Mouse (Mus musculus) kidney, adult 9 months (tissue): ENCODE data around the gene Tmco1.

Source experiments
- DNase-seq: peaks from one replicate; pipeline ENCODE4 v3.0.0; 2022

The Tmco1 gene

DNA sequence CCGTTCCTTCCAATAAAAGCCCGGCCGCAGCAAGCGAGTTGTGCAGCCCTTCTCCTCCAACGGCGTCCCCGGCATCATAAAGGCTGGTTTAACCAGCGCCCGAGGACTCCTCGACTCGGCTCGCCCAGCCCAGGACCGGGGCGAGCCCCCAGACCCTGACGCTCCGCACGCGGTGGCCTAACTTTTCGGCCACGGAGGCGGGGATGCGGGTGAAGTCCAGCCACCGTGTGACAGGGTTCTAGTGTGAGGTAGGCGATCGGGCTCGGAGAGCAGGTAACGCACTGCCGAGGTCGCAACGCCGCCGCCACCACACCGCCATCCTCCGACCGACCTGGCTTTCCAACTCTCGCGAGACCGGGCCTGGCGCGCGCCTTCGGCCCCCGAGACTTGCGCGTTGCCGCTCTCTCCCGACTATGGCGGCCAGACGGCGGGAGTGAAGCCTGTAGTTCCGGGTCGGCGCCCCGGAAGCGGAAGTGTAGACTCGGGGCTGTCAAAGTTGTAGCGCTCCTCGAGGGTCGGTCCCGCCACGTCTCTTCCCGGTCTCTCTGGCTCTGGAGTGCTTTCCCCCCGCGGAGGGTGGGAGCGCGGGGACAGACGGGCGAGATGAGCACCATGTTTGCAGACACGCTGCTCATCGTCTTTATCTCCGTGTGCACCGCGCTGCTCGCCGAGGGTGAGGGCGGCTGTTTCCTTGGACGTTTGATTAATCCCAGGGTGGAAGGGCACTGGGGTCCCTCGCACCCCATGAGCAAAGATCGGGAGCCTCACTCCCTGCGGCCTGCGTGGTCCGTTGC lies at the start of gene Tmco1:
Tmco1 (plus strand) TSS at position 118 of the 794 bp plus-strand sequence.
- peak; percentile 98 for DNase-seq

DNA sequence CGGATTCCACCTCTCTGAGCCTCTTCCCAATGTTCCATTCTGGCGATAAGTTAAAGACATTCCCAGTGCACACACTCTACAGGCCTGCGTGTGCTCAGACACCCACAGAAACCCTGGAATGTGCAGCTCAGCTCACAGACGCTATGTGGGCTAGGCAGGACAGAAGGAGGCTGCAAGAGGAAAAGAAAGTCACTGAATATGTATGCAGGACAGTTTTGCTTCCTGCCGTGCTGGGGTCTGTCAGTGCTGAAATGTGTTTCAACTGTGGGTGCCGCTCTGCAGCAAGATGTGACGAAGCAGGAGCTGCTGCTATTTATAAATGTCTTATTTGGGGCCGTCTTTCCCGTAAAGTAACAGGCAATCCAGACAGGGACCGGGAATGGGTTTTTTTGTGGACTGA lies 48.5 kb upstream of the Tmco1 start:
- DNase-seq = no peak

DNA sequence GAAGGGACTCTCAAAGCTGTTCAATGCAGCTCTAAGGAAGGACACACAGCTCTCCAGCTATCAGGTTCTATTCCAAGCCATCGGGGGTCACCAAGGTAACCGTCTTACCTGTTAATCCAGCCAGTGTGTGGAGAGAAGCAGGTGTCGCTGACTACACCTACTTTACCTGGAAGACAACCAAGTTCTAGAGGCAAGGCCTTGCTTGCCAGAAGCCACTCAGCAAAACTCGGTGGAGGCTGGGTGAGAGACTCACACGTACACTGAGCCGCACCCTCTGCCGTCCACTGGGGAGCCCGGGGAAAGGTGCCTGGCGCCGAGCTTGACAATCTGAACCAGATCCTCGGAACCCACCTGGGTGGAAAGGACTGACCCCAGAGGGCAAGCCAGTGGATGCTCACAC lies 46.4 kb upstream of the Tmco1 start:
- DNase-seq = peak; percentile 44

DNA sequence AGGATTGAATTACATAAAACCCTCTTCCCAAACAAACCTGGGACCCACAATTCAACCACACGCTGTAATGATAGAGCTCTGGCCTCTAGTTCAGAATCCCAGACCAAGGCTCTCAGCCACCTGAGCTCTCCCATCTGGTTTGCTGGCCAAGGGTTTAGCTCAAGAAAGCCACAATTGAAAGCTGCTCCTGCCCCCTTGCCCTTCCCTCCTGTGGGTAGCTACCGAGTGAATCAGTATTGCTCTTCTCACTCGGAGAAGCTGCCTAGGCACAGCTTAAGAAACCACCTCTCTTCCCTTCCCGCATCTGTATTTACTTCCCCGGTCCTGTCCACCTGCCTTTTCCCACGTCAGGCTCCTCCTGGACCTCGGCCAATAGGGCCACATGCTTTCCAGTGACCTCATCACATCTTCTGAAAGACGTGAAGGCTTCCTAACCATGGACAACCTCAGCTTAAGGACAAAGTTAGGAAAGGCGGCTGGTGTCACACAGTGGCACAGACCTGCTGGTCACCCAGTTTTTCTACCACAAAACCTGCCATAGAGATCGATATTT lies 45.6 kb upstream of the Tmco1 start:
- no peak for DNase-seq

DNA sequence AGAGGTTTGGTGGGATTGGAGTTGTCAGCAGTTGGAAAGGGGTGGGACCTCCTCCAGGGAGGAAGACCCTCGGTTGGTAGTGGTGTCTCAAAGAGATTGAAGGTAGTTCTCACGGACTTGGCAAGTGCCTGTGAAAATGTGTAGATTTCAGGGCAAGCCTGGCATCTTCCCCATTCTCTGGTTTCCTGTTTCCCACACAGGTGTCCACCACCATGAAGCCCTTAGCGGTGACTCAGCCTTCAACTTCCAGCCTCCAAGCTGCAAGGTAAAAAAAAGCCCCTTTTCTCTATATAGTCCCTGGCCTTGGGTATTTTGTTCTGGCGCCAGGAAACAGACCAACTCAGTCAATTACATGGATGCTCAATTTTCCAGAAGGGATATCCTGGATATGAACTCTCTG lies 42.8 kb upstream of the Tmco1 start:
- DNase-seq = no peak

DNA sequence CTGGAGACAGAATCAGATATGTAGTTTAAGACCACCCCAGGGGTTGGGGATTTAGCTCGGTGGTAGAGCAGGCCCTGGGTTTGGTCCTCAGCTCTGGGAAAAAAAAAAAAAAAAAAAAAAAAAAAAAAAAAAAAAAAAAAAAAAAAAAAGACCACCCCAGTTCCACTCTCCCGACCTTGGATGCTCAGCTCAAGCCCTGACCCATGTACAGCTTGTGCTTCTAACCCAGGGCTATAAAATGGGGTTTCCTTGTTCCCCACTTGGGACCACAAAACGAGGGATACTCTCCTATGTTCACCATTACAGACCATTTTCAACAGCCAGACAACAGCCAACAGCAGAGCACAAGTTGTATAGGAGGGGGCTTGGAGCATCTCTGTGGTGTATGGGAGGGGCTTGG lies 41.5 kb upstream of the Tmco1 start:
- DNase-seq = no peak

DNA sequence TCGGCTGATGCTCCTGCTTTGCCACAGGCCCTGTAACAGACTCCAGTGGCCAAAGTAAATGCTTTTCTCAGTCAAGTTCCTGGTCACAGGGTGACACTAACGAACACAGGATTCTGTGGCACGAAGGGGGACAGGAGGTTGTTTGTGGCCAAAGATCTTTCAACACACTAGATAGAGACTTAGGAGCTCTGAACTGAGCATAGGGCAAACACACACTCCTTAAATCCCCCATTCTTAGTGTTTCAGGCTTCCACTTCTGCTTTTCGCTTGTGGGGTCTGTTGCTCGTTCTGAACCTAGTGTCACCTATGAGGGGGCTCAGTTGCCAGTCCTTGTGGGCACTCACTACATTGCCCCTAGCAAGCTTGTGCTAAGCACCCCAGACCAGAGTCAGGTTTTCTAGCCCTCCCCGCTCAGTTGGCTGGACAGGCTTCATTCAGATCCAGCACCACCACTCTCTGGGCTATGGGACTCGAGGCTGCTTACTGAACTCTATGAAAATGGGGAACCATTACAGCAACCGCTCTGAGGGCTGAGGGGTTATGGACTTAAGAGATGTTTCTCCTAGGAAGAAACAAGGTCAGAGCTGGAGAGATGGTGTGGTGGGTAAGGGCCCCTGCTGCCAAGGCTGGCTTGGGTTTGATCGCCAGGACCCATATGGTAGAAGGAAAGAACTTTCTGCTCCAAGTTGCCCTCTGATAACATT lies 39.7 kb upstream of the Tmco1 start:
- DNase-seq = no peak

DNA sequence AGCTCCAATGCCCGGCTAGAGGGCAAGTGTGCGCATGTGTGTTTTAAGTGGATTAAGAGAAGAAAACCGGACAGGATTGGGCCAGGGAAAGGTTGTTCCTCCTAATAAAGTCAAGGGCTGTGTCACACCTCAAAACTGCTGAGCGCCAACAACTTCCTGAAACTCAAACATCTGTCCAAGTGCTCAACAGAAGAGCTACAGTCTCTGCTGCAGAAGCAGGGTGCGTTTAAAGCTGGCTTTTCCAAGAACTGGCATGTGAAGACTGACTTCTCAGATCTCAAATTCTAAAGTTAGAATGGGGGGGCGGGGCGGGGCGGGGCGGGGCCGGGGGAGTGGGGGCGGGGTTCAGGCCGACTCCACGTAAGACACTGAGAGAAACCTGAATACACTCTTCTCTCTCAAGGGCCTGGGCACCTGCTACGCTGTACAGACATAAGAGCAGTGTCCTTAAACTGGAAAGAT lies 38.8 kb upstream of the Tmco1 start:
- no peak for DNase-seq

DNA sequence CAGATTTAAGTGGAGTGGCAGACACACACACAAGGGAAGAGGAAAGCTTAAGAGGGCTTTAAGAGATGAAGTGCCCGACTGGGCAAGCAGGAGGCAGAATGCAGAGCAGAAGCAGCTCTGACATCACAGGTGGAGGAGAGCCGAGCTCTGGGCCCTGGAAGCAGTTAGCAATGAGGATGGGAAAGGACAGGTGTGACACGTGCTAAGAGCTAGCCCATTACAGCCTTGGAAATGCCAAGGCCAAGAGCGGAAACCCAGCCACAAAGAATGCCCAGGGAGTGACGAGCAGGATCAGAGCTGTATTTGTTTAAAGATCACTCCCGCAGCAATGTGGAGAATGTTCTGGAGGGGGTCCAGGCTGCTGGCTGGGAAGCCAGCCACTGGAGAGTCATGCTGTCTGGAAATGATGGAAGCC lies 38.3 kb upstream of the Tmco1 start:
- peak; percentile 58 for DNase-seq

DNA sequence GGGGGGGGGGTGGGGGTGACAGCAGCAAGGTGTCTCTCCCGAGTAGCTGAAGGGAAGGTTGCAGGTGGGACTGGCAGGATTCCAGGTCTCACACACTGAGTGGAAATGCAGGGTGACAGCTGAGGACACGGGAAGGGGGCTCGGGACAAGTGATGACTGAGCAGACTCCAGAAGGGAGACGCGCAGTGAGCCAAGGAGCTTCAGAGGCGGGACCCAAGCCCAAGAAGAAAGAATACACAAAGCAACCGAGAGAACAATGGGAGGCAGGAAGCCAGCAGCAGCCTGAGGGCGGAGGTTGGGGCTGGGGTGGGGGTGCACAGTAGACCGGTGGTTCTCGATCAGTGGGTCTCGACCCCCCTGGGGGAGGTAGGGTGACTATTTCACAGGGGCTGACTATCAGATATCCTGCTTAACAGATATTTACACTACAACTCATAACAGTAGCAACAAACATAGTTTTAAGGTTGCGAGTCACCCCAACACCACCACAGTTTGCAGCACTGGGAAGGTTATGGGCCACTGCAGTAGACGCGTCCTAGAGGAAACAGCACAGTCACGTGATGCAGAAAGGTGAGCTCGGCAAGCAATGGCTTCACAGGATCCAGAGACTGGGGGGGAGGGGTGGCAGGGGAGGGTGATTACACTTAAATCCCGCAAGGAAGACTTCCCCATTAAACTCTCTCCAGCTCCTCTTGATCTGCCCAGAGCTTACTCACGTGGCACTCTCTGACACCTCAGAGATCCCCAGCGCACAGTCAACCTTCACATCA lies 37.7 kb upstream of the Tmco1 start:
- no peak for DNase-seq

DNA sequence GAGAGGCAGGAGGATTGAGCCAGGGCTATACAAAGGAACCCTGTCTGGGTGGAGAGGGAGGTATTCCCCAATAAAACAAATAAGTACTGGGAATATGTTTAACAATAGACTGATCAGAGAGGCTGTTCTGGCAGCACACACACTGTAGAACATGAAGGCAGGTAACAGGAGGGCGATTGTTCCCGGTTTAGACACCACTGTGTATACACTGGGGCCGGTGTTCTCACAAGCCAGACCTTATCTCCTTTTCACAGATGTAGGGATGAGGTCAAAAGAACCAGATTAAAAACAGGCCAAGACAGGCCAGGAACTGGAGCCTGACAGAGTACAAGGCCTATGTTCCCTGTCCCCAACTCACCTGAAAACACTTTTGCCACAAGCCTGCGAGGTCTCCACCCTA lies 36.9 kb upstream of the Tmco1 start:
- no peak for DNase-seq

DNA sequence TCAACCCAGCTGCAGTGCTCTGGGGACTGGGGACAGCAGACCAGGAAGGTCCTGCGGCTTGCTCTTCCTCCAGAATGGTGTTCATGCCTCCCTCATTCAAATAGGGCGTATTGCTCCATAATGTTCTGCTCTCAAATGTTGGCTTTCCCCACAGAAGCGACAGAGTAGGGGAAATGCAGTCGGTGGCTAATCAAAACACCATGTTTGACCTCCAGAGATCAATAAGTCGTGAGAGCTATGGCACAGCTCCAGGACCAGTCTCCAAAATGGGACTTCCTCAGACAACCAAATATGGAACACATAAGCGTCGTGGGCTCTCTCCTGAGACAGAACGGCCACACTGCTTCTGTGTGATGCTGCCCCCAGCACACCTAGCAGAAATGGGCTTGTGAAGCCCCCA lies 36.3 kb upstream of the Tmco1 start:
- DNase-seq = no peak

DNA sequence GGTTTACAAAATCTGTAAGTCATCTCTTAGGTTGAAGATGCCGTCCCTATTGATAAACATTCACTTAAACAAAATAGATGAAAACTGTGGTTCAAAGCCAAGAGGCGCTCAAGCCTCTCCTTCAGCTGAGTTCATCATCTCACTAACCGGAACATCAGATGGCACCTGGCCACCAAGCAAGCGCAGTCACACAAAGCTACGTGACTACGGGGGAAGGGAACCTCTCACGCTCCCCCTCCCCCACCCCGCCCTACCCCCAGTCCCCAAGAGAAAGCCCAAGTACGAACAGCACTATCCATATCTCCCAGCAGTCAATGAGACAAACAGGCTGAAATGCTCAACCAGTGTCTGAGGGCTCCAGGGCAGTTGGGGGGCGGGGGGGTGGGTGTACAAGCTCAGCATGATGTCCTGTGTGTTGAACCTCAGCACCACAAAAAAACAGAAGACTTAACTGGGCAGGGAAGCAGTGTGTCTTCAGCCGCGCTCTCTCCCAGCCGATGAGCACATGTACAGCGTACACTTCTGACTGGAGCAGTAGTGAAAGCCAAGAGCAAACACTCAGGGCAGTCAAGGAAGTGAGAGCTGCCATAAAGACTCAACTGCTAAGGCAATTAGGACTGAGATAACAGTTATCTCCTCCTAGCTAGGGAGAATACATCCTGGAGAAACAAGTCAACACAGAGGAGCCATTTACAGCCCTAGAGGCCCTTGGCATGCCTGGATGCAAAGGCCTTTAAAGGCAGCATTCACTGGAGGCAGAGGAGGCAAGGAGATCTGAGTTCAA lies 34.6 kb upstream of the Tmco1 start:
- no peak for DNase-seq

DNA sequence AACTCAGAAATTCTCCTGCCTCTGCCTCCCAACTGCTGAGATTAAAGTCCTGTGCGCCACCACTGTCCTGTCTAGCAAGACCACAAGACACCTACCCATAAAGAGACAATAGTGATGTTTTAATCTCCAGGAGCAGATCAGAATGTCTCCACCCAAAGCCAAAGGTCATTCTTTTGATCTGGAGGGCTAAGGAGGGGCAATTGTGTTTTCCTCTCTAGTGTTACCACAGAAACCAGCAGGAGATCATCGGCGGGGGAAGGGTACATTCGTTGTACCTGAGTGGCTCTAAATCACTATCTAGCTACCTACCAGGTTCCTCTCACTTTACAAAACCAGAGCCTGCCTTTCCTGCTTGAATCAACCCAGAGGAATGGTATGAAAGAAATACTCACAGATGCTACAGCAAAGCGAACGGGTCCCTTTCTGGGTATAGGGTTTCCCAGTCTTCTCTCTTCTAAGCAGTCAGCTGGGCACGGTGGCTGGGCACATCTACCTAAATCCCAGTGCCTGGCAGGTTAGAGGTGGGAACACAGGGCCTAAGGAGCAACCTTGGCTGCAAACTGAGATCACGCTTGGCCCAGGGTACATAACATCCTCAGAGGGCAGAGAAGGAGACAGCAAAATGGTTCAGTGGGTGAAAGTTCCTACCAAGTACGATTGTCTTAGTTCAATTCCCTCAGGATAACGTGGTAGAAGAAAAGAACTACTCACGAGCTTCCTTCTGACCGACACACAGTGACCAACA lies 33.4 kb upstream of the Tmco1 start:
- no peak for DNase-seq

DNA sequence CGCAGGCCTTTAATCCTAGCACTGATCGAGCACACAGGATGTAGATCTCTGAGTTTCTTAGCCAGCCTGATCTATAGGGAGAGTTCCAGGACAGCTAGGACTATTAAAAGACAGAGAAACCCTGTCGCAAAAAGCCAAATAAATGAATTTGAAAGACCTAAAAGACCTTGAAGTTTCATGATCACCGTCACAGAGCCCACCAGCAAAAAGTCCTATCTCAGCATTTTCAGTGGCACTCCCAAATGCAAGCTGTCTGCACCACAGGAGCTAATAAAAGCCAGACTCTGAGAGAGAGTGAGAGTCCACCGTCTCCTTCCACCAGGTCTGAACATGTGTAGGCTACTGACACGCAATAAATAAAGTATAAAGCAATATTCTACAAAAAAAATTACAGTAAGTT lies 29.8 kb upstream of the Tmco1 start:
- DNase-seq = no peak

DNA sequence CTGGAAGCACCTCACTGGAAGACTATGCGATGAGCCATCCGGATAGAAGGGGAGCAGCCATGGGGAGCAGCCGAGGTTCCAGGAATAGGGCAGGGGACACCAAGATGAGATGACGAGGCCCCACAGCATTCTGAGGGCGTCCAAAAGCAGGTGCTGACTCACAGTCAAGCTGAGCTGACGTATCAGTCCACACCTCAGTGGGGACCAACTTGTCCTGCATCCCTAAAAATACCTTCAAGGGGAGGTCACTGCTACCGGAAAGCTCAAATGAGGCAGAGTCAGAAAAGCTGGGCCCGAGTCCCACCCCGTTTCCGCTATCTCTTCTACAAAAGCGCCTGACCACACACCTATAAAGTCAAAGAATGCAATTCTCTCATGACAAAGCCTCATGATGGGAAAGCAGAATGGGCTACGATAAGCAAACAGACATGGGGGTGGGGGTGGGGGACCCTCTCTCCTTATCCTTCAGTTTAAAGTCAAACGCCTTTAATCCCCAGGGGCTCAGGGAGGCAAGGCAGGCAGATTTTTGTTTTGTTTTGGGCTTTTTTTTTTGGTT lies 28.9 kb upstream of the Tmco1 start:
- DNase-seq = no peak

DNA sequence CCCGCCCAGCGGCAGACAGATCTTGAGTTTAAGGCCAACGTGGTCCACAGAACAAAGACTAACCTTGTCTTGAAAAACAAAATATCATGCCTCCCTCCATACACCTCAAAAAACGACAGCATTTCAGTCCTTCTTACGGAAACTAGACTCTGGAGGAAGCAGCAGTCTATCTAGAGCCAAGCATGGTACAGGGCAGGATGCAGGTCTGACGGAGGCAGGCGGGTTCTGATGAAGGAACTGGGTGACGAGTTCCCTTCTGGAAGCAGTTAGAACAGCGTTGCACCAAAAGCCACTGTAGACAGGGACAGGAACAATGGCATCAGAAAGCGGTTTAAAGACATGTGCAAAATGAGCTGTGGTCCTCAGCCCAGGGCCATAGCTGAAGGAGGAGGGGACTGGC lies 28.1 kb upstream of the Tmco1 start:
- no peak for DNase-seq

DNA sequence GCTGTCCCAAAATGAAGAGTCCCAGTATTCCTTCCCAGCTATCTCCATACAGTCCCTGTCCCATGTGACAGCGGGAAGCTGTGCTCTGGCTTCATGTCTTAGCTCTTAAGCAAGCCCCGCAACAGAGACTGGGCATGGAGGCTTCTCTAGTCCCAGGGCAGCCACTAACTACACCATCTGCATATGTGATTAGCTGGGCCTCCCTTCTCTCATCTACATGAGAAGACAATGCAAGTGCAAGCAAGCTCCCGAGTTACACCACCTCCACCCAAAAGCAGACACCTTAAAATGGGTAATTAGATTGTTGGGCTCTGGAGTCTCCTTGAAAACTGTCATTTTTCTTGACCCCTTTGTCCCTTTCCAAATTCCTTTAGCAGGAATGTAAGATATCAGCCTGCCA lies 26.1 kb upstream of the Tmco1 start:
- DNase-seq = no peak

DNA sequence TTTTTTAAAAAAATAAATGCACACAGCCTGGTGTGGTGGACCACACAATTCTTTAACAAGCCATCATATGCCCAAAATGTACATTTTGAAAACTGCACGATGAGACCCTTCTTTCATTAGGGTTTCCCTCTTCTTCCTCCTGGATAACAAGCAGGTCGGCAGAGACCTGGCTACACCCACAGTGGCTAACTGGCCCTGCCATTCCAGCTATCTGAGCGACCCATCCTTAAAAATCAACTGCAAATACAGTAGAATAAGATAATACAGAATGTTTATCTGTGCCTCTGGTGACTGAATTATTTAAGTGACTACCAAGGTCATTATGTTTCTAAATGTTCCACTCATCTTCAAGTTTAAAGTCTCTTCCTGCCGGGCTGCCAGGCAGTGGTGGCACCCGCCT lies 25.4 kb upstream of the Tmco1 start:
- DNase-seq = no peak

DNA sequence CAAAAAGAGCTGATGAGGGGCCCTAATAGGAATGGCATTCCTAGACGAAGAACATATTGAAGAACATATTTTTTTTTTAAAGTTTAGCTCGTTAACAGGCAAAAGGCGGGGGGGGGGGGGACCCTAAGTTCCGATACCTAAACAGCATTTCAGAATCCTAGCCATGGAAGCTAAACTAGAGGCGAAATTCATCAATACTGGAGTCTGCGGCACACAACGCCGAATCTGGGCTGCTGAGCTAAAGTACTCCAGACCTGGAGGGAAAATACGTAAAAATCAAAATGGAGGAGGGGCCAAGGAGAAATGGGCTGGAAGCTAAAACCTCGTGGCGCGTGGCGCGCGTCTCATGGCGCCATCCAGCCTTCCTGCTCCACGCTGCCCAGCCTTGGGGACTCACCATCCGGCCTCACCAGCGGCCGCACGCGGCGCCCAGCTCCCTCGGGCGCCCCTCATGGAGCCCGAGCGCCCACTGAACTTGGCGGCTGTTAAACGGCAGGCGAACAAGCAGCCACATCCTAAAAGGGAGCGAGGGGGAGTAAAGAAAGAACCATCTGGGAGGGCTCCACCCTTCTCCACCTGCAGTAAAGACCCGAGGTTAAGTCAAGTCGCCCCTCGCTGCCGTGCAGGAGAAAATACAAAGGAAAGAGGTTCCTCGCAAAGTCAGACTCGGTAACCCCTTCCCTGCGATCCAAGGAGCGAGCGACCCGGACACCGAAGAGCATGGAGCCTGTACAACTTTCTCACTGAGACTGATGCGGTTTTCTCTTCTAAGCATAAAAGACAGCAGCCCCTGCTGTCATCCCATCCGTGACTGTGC lies 24.5 kb upstream of the Tmco1 start:
- no peak for DNase-seq
